Mouse (Mus musculus) testis, adult 2 months (tissue): Measurements from ENCODE around the gene Olfr765. TPM values are rescaled to one million over a fixed set of nuclear protein-coding genes. Genes with fewer than 3 reads are reported as not detected.
"Not testable (repeated sequence)": the region's sequence is repeated elsewhere in the genome, so short reads cannot be mapped to it uniquely, and the experiment has no call there.

Experiments used
- H3K27ac ChIP-seq: fragments of 200-500 bp; 2 replicates; pipeline ENCODE4 v1.5.1; 2012; ENCODE audit warnings: low read depth, low read length; ENCODE audit not compliant: control insufficient read depth, insufficient read depth
- H3K27me3 ChIP-seq: fragments of 200-500 bp; 2 replicates; pipeline ENCODE4 v1.6.1; 2012; ENCODE audit warnings: mild to moderate bottlenecking, low read length, moderate library complexity; ENCODE audit not compliant: control insufficient read depth, insufficient read depth
- H3K36me3 ChIP-seq: fragments of 200-500 bp; 2 replicates; pipeline ENCODE4 v1.6.1; 2012; ENCODE audit warnings: mild to moderate bottlenecking, low read length; ENCODE audit not compliant: control insufficient read depth, insufficient read depth
- H3K4me1 ChIP-seq: fragments of 200-500 bp; 2 replicates; pipeline ENCODE4 v1.6.1; 2012; ENCODE audit warnings: low read length; ENCODE audit not compliant: control insufficient read depth, insufficient read depth
- H3K4me3 ChIP-seq: fragments of 200-500 bp; 2 replicates; pipeline ENCODE4 v1.5.1; 2012; ENCODE audit warnings: low read depth, mild to moderate bottlenecking, low read length, moderate library complexity, mixed read lengths; ENCODE audit not compliant: control insufficient read depth
- CTCF ChIP-seq: fragments of 200-500 bp; IDR thresholded peaks from 2 replicates; pipeline ENCODE4 v1.5.1; 2012; ENCODE audit warnings: low read depth, mild to moderate bottlenecking, inconsistent platforms, low read length, moderate library complexity; ENCODE audit not compliant: control insufficient read depth, insufficient read depth, insufficient replicate concordance
- POLR2A ChIP-seq: fragments of 200-500 bp; IDR thresholded peaks from 2 replicates; pipeline ENCODE4 v1.6.1; 2012; ENCODE audit warnings: low read depth, mild to moderate bottlenecking, inconsistent platforms, low read length, moderate library complexity; ENCODE audit not compliant: control insufficient read depth
- polyA plus RNA-seq: library from polyadenylated mRNA; depleted of rRNA; stranded (reverse); fragments of >200 nt; gene quantifications from 2 replicates; pipeline ENCODE4 v1.2.3, GENCODE M21; 2012; rRNA removed

The Olfr765 gene
- polyA plus RNA-seq = not detected in 2 replicates

DNA sequence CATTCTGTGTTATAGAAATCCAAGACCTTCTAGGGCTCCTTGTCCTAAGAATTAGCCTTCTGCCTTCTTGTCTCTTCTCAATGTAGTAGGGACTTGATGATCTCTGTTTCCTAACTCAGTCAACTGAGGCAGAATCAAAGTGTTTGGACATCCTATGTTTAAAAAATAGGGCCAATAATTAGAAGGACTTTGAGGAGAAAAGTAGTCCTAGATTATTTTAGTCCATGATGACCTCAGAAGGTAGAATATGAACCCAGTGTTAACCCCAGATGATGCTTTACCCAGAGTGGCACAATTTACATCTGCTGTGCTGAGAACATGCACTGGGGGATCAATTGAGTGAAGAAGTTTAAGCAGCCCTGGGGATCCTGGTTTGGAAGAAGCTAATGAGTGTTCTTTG is at the start of gene Olfr765:
Gene Olfr765, minus strand, starts transcription at position 101 of the 400 bp plus-strand sequence.
- H3K4me3 ChIP-seq, H3K4me1 ChIP-seq, H3K27me3 ChIP-seq, H3K36me3 ChIP-seq, H3K27ac ChIP-seq: not testable (repeated sequence)

DNA sequence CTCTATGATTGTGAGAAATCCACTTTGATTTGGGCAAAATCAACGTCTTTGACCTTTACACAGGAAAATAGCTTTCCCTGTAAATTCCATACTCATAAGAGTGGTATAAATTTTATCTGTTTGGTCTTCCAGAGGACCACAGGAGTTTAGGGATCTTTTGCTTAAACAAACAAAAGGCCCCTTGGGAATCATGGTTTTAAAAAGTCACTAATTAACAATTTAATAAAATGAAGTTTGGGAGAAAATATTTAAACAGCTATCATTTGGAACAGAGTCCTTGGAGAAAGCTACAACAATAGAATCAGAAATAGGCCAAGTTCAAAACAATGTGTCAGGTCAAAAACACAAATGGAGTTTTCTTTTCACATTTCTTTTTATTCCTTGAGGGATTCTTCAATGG is 49.5 kb upstream of the Olfr765 start, which contains the start of gene Olfr768:
Gene Olfr768, minus strand, starts transcription at position 101 of the 400 bp plus-strand sequence.
- no peaks in the 10 kb centered on the region for H3K36me3 ChIP-seq
- no peaks in the 10 kb centered on the region for H3K4me1 ChIP-seq
- H3K4me3 ChIP-seq = no peak within 1 kb of the TSS

GRCm38 (mm10) chr10:129082810-129083209 is 33.0 kb upstream of the Olfr765 start, which contains the start of gene Olfr767:
TSS of gene Olfr767 (minus strand) at chr10:129082910.
- not testable (repeated sequence) for H3K27me3 ChIP-seq, H3K27ac ChIP-seq, H3K36me3 ChIP-seq, H3K4me1 ChIP-seq, H3K4me3 ChIP-seq

More for the DNA sequence above, 49.5 kb upstream of the Olfr765 start, which contains the start of gene Olfr768:
- no peaks in the 10 kb centered on the region for H3K27me3 ChIP-seq
- H3K27ac ChIP-seq = no peak within 1 kb of the TSS
- TF ChIP-seq CTCF = no peak
- no peak for TF ChIP-seq POLR2A

GRCm38 (mm10) chr10:129068877-129069276 is 19.1 kb upstream of the Olfr765 start, which contains the start of gene Olfr766-ps1:
TSS of gene Olfr766-ps1 (minus strand) at chr10:129068977.
- no peaks in the 10 kb centered on the region for H3K4me1 ChIP-seq
- H3K27ac ChIP-seq = no peak within 1 kb of the TSS
- H3K4me3 ChIP-seq = no peak within 1 kb of the TSS
- TF ChIP-seq CTCF (no peak), POLR2A (no peak)
- H3K36me3 ChIP-seq = no peaks in the 10 kb centered on the region
- H3K27me3 ChIP-seq = no peaks in the 10 kb centered on the region

GRCm38 (mm10) chr10:129039796-129040195 is 10.0 kb downstream of the Olfr765 start, which contains the start of gene Olfr764-ps1:
TSS of gene Olfr764-ps1 (minus strand) at chr10:129039896.
- no peak within 1 kb of the TSS for H3K27ac ChIP-seq
- H3K4me3 ChIP-seq = no peak within 1 kb of the TSS
- no peaks in the 10 kb centered on the region for H3K4me1 ChIP-seq
- TF ChIP-seq POLR2A (no peak), CTCF (no peak)
- no peaks in the 10 kb centered on the region for H3K27me3 ChIP-seq
- no peaks in the 10 kb centered on the region for H3K36me3 ChIP-seq

GRCm38 (mm10) chr10:129028343-129028742 is 21.5 kb downstream of the Olfr765 start:
- Histone ChIP-seq H3K4me1 (no peaks in the 10 kb centered on the region), H3K4me3 (no peak overlapping the region), H3K27me3 (no peaks in the 10 kb centered on the region), H3K27ac (no peak overlapping the region), H3K36me3 (no peaks in the 10 kb centered on the region)
- TF ChIP-seq CTCF (no peak), POLR2A (no peak)

DNA sequence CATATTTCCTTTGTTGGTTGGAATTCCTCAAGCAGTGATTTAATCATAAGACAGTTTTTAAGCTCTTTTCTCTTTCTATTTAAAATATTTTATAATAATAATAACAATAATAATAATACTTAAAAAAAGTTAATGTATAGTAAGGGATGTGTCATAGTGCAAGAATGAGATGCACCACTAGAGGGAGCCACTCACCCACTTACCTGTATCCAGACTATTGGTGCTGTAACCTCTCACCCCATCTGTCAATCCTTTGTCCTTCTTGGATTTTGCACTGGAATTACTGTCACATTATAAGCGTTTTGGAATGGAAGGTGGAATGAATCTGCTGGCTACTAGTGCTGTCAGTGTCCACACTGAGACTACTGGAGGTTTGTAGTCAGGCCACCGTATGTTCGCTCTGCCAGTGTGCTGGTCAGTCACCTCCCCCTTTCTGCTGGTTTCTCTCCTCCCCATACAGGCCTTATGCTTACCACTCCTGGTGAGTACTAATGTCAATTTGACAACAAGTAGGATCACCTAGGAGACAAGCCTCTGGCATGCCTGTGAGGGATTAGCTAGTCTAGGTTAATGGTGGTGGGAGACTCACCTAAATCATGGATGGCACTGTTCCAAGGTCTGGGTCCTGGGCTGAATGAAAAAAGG is 23.7 kb downstream of the Olfr765 start:
- no peak for TF ChIP-seq POLR2A
- TF ChIP-seq CTCF = peak; percentile 35; the same call in 1 of the 2 replicates
- no peaks in the 10 kb centered on the region for H3K27me3 ChIP-seq
- H3K36me3 ChIP-seq = no peaks in the 10 kb centered on the region
- H3K27ac ChIP-seq = no peak overlapping the region
- H3K4me3 ChIP-seq = no peak overlapping the region
- no peaks in the 10 kb centered on the region for H3K4me1 ChIP-seq

DNA sequence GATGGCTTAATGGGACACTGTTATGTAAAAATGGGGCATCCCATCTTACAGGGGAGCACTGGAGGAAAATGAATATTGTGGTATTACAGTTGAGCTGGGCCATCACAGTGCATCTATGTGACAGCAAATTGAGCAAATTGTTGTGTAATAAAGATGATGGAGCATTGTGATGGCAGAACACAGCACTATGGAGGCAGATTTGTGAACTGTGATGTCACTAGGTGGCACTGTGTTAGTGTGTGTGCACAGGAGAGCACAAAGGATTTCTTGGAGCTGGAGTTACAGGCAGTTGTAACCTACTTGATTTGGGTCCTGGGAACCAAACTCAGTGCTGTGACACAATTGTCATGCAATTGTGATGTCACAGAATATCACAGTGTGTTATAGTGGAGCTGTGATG is 26.5 kb downstream of the Olfr765 start:
- TF ChIP-seq CTCF (no peak), POLR2A (no peak)
- H3K27ac ChIP-seq = no peak overlapping the region
- H3K36me3 ChIP-seq = no peaks in the 10 kb centered on the region
- no peaks in the 10 kb centered on the region for H3K27me3 ChIP-seq
- no peak overlapping the region for H3K4me3 ChIP-seq
- no peaks in the 10 kb centered on the region for H3K4me1 ChIP-seq
